In the genomic region with DNA sequence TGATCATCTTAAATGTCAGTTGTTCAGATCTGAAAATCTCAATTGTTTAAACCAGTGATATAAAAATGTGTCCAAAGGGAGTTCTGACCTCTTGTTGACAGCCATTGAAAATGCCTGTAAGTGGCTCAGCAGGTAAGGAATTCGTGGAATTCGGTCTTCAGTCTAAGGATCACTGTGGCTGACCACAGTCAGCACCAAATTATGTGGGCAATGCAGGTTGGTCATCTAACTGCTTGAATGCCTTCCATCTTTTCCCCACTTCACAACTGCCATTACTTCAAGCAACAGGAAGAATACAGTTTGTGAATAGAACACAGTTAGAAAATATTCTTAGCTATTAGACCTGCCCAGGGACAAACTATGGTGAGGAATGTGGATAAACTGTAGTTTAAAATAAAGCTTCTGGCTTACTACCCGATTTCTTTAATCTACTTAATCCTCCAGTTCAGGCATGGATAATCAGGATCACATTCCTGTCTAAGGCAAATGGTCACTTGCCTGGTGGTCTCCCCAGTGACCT, we compare ENCODE assay signal across 17 mouse cellular contexts. TPM values are rescaled to one million over a fixed set of nuclear protein-coding genes. Genes with fewer than 3 reads are reported as not detected.
DNase-seq lines count a peak whose midpoint lies in the region; ATAC-seq and TF ChIP-seq lines count a peak whose summit lies in the region.
"Had no signal": no experiment of that assay in that cellular context is flagged by ENCODE, and none has a peak within 500 bp of the region (broad histone marks: within the 10 kb centered on the region; RNA-seq: fewer than 3 reads in every experiment).

No protein-coding gene starts in this region.

- ATAC-seq in kidney, embryonic 14.5 days (ENCODE audit: low FRiP score, low TSS enrichment): no peak
- peak; percentile 96 for ATAC-seq in Patski
- ATAC-seq: midbrain, embryonic 13.5 days had no signal

- H3K9me3 ChIP-seq in kidney, embryonic 14.5 days (ENCODE audit: control insufficient read depth, low read length): no peaks in the 10 kb centered on the region
- H3K9me3 ChIP-seq: embryonic facial prominence, embryonic 15.5 days; forebrain, embryonic 12.5 days; heart, embryonic 13.5 days; limb, embryonic 12.5 days; liver, embryonic 15.5 days; midbrain, embryonic 13.5 days had no signal

- POLR2A ChIA-PET in Patski (lab: Charles Lee): interaction anchor here (0.8 kb wide), 1 partner anchor 8 kb away, joined by 4 read pairs; the partner anchor contains the start of gene Pik3cb

- no peaks in the 10 kb centered on the region for H3K36me3 ChIP-seq in kidney, embryonic 14.5 days (ENCODE audit: control insufficient read depth, insufficient read depth, low read length)
- H3K36me3 ChIP-seq: embryonic facial prominence, embryonic 15.5 days; forebrain, embryonic 12.5 days; heart, embryonic 13.5 days; limb, embryonic 12.5 days; liver, embryonic 15.5 days; midbrain, embryonic 13.5 days had no signal

- H3K27ac ChIP-seq in kidney, embryonic 14.5 days (ENCODE audit: low read depth, low read length): no peak overlapping the region
- H3K27ac ChIP-seq: embryonic facial prominence, embryonic 15.5 days; forebrain, embryonic 12.5 days; heart, embryonic 13.5 days; left cerebral cortex, adult 2 months; limb, embryonic 12.5 days; liver, embryonic 15.5 days; midbrain, embryonic 13.5 days had no signal

- no peaks in the 10 kb centered on the region for H3K27me3 ChIP-seq in kidney, embryonic 14.5 days (ENCODE audit: control insufficient read depth, insufficient read depth, low read length)
- no peaks in the 10 kb centered on the region for H3K27me3 ChIP-seq in Patski
- H3K27me3 ChIP-seq: embryonic facial prominence, embryonic 15.5 days; forebrain, embryonic 12.5 days; heart, embryonic 13.5 days; limb, embryonic 12.5 days; liver, embryonic 15.5 days; midbrain, embryonic 13.5 days had no signal

- H3K4me1 ChIP-seq in kidney, embryonic 14.5 days (ENCODE audit: control insufficient read depth, insufficient read depth, low read length): no peaks in the 10 kb centered on the region
- H3K4me1 ChIP-seq: embryonic facial prominence, embryonic 15.5 days; forebrain, embryonic 12.5 days; limb, embryonic 12.5 days; midbrain, embryonic 13.5 days had no signal

- CTCF ChIA-PET in Patski (lab: Charles Lee): interaction anchor here (1.4 kb wide), 1 partner anchor 110 kb away, joined by 6 read pairs; the partner anchor contains the start of gene Cep70

- DNase-seq in kidney, adult 8-10 months: peak; percentile 42 to 74
- DNase-seq in 3T3-L1 (ENCODE audit: low read depth, low spot score) (peak; percentile 89), Patski (ENCODE audit: low read depth, low spot score) (peak; percentile 82)
- peak; percentile 62 for DNase-seq in lung, postnatal 25 days (ENCODE audit: low spot score)
- DNase-seq in frontal cortex, adult 2 months (ENCODE audit: extremely low spot score in 1 of 2, low spot score in 1 of 2): no peak
- DNase-seq in B cell, adult 2 months: no peak
- DNase-seq: cerebellum, adult 11 months; heart, postnatal 4 days; thymus, postnatal 4 days had no signal

- no peak overlapping the region for H3K9ac ChIP-seq in kidney, embryonic 14.5 days (ENCODE audit: low read depth, low read length)
- H3K9ac ChIP-seq: embryonic facial prominence, embryonic 15.5 days; forebrain, embryonic 12.5 days; heart, embryonic 13.5 days; limb, embryonic 12.5 days; liver, embryonic 15.5 days; midbrain, embryonic 13.5 days had no signal

- no peak for TF ChIP-seq CTCF in Patski (IDR thresholded peaks at IDR 0.05)

- in situ Hi-C loops in Patski (cut with MboI; ENCODE audit: low pct_unique_long_range_greater_than_20kb): no loop called here

- no peak overlapping the region for H3K4me3 ChIP-seq in kidney, embryonic 14.5 days (ENCODE audit: low read length)
- H3K4me3 ChIP-seq: embryonic facial prominence, embryonic 15.5 days; forebrain, embryonic 12.5 days; heart, embryonic 13.5 days; left cerebral cortex, adult 2 months; limb, embryonic 12.5 days; liver, embryonic 15.5 days; midbrain, embryonic 13.5 days had no signal

- H3K4me2 ChIP-seq in kidney, embryonic 14.5 days (replicated peaks; ENCODE audit: low read depth, low read length): no peak overlapping the region
- H3K4me2 ChIP-seq: embryonic facial prominence, embryonic 15.5 days; forebrain, embryonic 12.5 days; heart, embryonic 13.5 days; limb, embryonic 12.5 days; liver, embryonic 15.5 days; midbrain, embryonic 13.5 days had no signal

- 60% methylated on average over 3 of the region's 3 CpGs for WGBS in kidney, embryonic 14.5 days

RNA-seq across cellular contexts. Expression of gene Pik3cb, which starts 8.4 kb away (rescaled TPM):
- 1.0 and 1.1 TPM in 2 replicates for polyA plus RNA-seq in kidney, embryonic 14.5 days (2014; fragmentation: Nextera tagmentation; extraction: Ambion mirVana)
- polyA plus RNA-seq in Patski (2021): 24.5 TPM
- 14.5 and 15.5 TPM in 2 replicates for polyA plus RNA-seq in frontal cortex, adult 2 months (2012; rRNA removed)

Comparison
In these comparisons a context has a peak if more than half of its experiments do, and no peak if none do; other contexts are left out.
1. DNase-seq: peak in kidney, adult 8-10 months (2 of 2), 3T3-L1 (single experiment), Patski (single experiment) and lung, postnatal 25 days (single experiment); none in frontal cortex, adult 2 months (0 of 2) and B cell, adult 2 months (0 of 2).